Mouse (Mus musculus) kidney, adult 2 months (tissue): ENCODE measurements around the gene Atp8b5. TPM values are rescaled to one million over a fixed set of nuclear protein-coding genes. Genes with fewer than 3 reads are reported as not detected.

Source experiments
- DNase-seq: peaks from one replicate; pipeline ENCODE4 v3.0.0; 2021
- H3K27ac ChIP-seq: fragments of 200-500 bp; 2 replicates; pipeline ENCODE4 v1.5.1; 2012; ENCODE audit warnings: low read depth, low read length, control low read depth, inconsistent platforms; ENCODE audit not compliant: insufficient read depth
- H3K27me3 ChIP-seq: fragments of 200-500 bp; replicated peaks from 2 replicates; pipeline ENCODE4 v1.6.1; 2012; ENCODE audit warnings: mild to moderate bottlenecking, moderate library complexity, low read length, inconsistent platforms; ENCODE audit not compliant: control insufficient read depth, insufficient read depth
- H3K36me3 ChIP-seq: fragments of 200-500 bp; 2 replicates; pipeline ENCODE4 v1.6.1; 2012; ENCODE audit warnings: mild to moderate bottlenecking, moderate library complexity, low read length, inconsistent platforms; ENCODE audit not compliant: control insufficient read depth, insufficient read depth
- H3K4me1 ChIP-seq: fragments of 200-500 bp; 2 replicates; pipeline ENCODE4 v1.6.1; 2011; ENCODE audit warnings: low read length; ENCODE audit not compliant: control insufficient read depth, insufficient read depth
- H3K4me3 ChIP-seq: fragments of 200-500 bp; 2 replicates; pipeline ENCODE4 v1.5.1; 2011; ENCODE audit warnings: mild to moderate bottlenecking, low read depth, low read length, control low read depth; ENCODE audit not compliant: insufficient read depth
- CTCF ChIP-seq: fragments of 200-500 bp; conservative IDR thresholded peaks from 2 replicates; pipeline ENCODE4 v1.5.1; 2011; ENCODE audit warnings: low read depth, mild to moderate bottlenecking, control low read depth, low read length, moderate library complexity, mixed read lengths; ENCODE audit not compliant: insufficient read depth, insufficient read length
- POLR2A ChIP-seq: fragments of 200-500 bp; IDR thresholded peaks from one replicate; pipeline ENCODE4 v1.6.1; 2011; ENCODE audit warnings: low read depth, low read length, control low read depth
- WGBS: fragments of 180-500 bp; shearing (Covaris S2); methylation state at CpG from one replicate; pipeline ENCODE4 v1.1.7; 2018; 5-methylcytosine and 5-hydroxymethylcytosine counted together
- polyA plus RNA-seq: library from polyadenylated mRNA; depleted of rRNA; stranded (reverse); fragments of >200 nt; gene quantifications from 2 replicates; pipeline ENCODE4 v1.2.3, GENCODE M21; 2012

Atp8b5 gene
- polyA plus RNA-seq, 1 experiment = 0.38 TPM

DNA sequence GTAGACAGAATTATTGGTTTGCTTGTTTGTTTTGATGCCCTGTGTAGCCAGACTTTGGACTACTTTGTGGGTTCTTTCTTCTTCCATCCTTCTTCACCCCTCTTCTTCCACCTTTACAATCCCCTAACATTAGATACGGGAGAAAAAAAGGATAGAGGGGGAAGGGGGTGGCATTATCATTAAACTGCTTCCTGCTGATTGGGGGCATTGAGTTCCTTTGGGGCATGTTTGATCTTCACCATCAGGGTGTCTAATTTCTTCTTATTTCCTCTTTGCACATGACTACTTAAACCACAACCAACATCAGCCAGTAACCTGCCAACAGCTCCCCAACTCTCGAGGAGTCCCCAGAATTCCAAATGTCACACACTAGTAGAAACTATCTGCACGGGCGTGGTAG, 54.6 kb downstream of the Atp8b5 start:
- no peak for TF ChIP-seq CTCF
- TF ChIP-seq POLR2A = no peak
- Histone ChIP-seq H3K4me1 (no peaks in the 10 kb centered on the region), H3K4me3 (no peak overlapping the region), H3K27me3 (no peaks in the 10 kb centered on the region), H3K27ac (no peak overlapping the region), H3K36me3 (no peaks in the 10 kb centered on the region)
- WGBS = 76% methylated on average over 4 of the region's 4 CpGs
- no peak for DNase-seq

DNA sequence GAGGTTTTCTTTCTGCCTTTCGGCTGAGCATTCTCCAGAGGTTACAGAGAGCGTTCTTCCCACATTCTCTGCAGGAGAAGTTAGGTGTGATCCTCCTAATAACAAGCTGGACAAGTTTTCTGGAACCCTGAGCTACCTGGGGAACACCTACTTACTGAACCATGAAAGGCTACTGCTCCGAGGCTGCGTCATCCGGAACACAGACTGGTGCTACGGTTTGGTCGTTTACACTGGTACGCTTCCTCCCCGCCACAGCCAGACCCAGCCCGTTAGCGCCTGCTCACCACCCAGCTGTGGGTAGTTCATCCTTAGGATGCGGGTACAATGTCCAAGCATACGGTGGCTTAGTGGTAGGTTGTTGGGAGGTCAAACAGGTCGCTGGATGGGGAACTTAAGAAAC, 55.4 kb downstream of the Atp8b5 start:
- WGBS = 46% methylated on average over 14 of the region's 14 CpGs
- no peaks in the 10 kb centered on the region for H3K36me3 ChIP-seq
- no peaks in the 10 kb centered on the region for H3K4me1 ChIP-seq
- H3K27me3 ChIP-seq = no peaks in the 10 kb centered on the region
- no peak overlapping the region for H3K27ac ChIP-seq
- no peak overlapping the region for H3K4me3 ChIP-seq
- DNase-seq = peak; percentile 54
- no peak for TF ChIP-seq CTCF
- TF ChIP-seq POLR2A = no peak

DNA sequence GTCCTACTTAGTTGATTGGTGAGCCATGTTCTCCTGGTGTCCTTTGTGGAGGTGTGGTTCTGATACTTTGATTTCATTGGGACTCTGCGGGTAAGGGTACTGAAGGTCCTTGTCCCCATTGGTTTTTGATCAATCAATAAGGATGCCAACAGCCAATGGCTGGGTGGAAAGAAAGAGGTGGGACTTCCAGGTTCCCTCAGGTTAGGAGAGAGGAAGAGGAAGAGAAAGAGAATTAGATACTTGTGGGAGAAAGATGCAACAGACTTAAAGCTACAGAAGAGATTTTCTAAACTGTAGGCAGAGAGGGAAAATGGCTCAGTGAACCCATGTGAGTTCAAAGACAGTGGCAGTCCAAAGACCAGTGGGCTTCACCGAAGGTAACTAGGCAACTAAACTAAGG, 60.2 kb downstream of the Atp8b5 start:
- Histone ChIP-seq H3K27me3 (no peaks in the 10 kb centered on the region), H3K4me3 (no peak overlapping the region), H3K27ac (no peak overlapping the region), H3K4me1 (no peaks in the 10 kb centered on the region), H3K36me3 (no peaks in the 10 kb centered on the region)
- no peak for DNase-seq
- WGBS = 93% methylated on average over 2 of the region's 2 CpGs
- TF ChIP-seq CTCF (no peak), POLR2A (no peak)

DNA sequence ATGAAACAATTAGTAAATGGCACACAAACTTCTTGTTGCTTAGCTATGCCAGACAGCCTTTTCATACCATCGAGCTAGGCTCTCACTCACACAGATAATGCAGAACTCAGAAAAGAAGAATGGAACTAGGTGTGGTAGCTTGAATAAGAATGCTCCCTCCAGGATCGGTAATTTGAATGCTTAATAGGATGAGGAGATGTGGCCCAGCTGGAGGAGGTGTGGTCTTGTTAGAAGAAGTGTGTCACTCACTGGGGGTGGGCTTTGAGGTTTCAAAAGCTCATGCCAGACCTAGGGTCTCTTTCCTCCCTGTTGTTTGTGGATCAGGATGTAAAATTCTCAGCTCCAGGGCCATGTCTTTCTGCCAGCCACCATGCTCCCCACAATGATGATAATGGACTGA, 67.8 kb downstream of the Atp8b5 start:
- WGBS = 62% methylated on average over 2 of the region's 2 CpGs
- no peak overlapping the region for H3K4me3 ChIP-seq
- no peaks in the 10 kb centered on the region for H3K36me3 ChIP-seq
- H3K4me1 ChIP-seq = no peaks in the 10 kb centered on the region
- H3K27me3 ChIP-seq = no peaks in the 10 kb centered on the region
- TF ChIP-seq POLR2A (no peak), CTCF (no peak)
- DNase-seq = no peak
- H3K27ac ChIP-seq = no peak overlapping the region

DNA sequence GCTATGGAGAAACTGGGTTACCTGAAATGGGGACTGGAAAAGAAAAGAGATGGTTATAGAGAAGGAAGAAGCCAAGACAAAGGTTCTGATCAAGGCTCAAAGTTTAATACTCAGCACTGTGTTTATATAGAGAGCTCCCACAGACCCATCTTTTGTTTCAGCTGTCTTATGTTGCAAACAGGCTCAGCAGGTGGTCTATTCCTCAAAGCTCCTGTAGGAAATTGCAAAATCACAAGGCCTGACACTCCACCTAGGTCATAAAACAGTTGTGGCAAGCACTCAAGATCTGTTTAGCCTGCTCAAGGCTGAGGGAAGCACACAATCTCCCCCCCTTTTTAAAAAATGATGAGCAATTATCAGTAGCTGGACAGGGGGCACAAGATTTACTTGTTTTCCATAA, 69.2 kb downstream of the Atp8b5 start:
- no peak for DNase-seq
- no peak for TF ChIP-seq CTCF
- TF ChIP-seq POLR2A = no peak
- Histone ChIP-seq H3K4me3 (no peak overlapping the region), H3K4me1 (no peaks in the 10 kb centered on the region), H3K27me3 (no peaks in the 10 kb centered on the region), H3K36me3 (no peaks in the 10 kb centered on the region), H3K27ac (no peak overlapping the region)

DNA sequence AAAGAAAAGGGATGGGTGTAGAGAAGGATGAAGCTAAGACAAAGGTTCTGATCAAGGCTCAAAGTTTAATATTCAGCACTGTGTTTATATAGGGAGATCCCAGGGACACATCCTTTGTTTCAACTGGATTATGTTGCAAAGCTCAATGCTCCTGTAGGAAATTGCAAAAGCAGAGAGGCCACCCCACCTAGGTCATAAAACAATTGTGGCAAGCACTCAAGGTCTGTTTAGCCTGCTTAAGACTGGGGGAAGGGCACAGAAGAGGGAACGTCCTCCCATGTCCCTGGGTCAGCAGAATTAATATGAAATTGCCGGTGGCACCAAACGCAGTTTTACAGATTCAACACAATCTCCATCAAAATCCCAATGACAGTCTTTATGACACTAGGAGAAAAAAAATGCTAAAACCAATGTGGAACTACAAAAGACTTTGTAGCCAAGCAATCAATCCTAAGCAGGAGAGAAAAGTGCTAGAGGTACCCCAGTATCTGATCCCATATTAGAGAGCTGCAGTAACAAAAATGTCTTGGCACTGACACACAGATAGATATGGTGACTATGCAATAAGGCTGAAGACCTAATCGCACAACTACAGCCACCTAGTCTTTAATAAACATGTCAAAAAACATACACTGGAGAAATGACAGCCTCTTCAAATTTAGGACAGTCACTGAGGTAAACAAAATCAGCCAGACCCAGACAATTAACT, 73.3 kb downstream of the Atp8b5 start:
- H3K4me1 ChIP-seq = no peaks in the 10 kb centered on the region
- 47% methylated on average over 4 of the region's 4 CpGs for WGBS
- no peak for TF ChIP-seq CTCF
- no peaks in the 10 kb centered on the region for H3K27me3 ChIP-seq
- no peak overlapping the region for H3K27ac ChIP-seq
- peak; percentile 11 for DNase-seq
- no peak overlapping the region for H3K4me3 ChIP-seq
- no peaks in the 10 kb centered on the region for H3K36me3 ChIP-seq

DNA sequence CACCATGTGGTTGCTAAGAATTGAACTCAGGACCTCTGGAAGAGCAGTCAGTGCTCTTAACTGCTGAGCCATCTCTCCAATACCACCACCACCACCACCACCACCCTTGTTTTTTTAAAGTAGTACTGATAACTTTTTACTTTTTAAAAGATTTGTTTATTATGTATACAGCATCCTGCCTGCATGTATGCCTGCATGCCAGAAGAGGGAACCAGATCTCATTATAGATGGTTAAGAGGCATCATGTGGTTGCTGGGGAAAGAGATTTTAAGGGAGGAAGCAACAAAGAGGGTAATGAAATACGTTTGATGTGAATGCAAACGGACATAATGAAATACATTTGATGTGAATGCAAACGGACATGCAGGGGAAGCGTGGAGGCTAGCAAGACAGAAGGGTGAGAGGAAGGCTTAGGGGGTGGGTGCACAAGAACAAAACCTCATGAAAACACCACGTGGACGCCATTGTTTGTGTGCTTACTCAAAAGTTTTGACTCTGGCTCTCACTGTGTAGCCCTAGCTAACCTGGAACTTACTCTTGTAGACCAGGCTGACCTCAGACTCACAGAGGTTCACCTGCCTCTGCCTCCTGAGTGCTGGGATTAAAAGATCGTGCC, 74.4 kb downstream of the Atp8b5 start:
- 86% methylated on average over 7 of the region's 7 CpGs for WGBS
- DNase-seq = no peak
- no peaks in the 10 kb centered on the region for H3K4me1 ChIP-seq
- no peaks in the 10 kb centered on the region for H3K36me3 ChIP-seq
- no peaks in the 10 kb centered on the region for H3K27me3 ChIP-seq
- no peak for TF ChIP-seq POLR2A
- TF ChIP-seq CTCF = no peak
- H3K27ac ChIP-seq = no peak overlapping the region
- no peak overlapping the region for H3K4me3 ChIP-seq
